Mouse (Mus musculus) neural tube, embryonic 10.5 days (tissue): ENCODE measurements at regions not wholly inside any gene's neighbourhood (a gene's known extent, or its start where the extent isn't known, plus 50 kb on each side); places are given as distances from the start of the nearest gene placed in this dataset.

ENCODE experiments used
- DNase-seq: peaks from one replicate; pipeline ENCODE4 v3.0.0-alpha.2; 2017; ENCODE audit warnings: low spot score; ENCODE audit errors: extremely low spot score

GRCm38 (mm10) chr1:158148035-158148434, 208.1 kb downstream of the Brinp2 start:
- DNase-seq, result no peak

- no peak for DNase-seq
Measured at GRCm38 (mm10) chr1:158161111-158161510, 195.0 kb downstream of the Brinp2 start.

DNA sequence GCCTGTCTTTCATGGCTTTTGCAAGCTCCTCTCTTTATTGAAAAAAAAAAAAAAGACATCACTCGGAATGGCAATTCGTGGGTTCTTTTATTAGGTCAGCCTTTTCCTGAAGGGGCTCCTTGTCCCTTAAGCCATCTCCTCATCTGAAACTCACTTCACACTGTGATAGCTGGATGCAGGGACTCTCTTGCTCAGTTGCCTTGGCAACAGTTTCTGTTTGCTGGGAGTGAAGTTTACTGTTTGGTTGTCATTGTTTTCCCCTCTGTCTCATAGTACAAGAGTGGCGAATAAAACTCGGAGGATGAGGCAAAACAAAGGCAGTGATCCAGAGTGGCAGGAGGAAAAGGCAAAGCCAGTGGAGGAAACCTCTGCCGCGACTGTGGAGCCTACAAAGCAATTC, 194.6 kb downstream of the Brinp2 start:
- DNase-seq, result no peak

GRCm38 (mm10) chr1:158163411-158163810, 192.7 kb downstream of the Brinp2 start:
- DNase-seq, result no peak

DNA sequence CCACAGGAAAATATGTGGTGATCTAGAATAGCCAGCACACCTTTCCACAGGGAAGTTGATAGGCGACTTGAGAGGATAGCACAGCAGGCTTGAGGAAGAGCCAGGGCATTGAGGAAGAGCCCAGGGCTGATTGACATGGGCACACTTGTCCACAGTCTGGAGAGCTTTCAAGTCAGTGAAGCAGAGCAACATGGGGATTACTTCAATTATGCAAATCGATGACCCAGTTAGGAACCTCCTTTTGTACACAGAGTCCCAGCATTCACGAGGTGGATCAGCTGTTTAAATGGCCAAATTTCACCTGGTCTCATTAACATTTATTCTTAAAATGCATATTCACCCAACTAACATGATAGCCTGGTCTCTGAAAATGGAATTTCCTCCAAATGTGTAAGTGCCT, 186.1 kb downstream of the Brinp2 start:
- DNase-seq, result no peak

GRCm38 (mm10) chr1:158180095-158180494, 176.0 kb downstream of the Brinp2 start:
- no peak for DNase-seq

DNA sequence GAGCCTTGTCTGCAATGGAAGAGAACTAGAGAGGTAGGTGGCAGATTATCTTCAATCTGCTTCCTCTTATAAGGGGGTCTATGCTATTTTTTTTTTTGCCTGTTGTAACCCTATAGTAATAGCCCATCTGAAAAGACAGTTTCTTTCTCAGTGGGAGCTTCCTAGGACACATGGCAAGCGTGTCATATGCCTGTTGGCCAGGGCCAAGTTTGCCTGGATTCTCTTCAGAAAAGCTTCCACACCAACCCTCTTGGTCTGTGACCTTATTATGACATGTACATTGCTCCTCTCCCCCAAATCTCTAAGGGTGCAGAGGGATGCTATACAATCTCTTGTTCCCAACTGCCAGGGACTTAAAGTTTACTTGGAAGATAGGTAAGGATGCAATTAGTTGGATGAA, 174.8 kb downstream of the Brinp2 start:
- no peak for DNase-seq

GRCm38 (mm10) chr1:158187651-158188050, 168.5 kb downstream of the Brinp2 start:
- no peak for DNase-seq

GRCm38 (mm10) chr1:158192841-158193551, 163.1 kb downstream of the Brinp2 start:
- peak; percentile 18 for DNase-seq

- no peak for DNase-seq
Measured at GRCm38 (mm10) chr1:158193968-158194565, 162.1 kb downstream of the Brinp2 start.
